Mouse (Mus musculus) B cell, adult 2 months (primary cell): ENCODE measurements around the gene Bub1.

Source experiments
- DNase-seq, 2 experiments: peaks; one replicate each; pipeline ENCODE4 v3.0.0; 2022

Bub1 gene

GRCm38 (mm10) chr2:127831401-127832102 lies at the start of gene Bub1:
Gene Bub1 (minus strand): TSS chr2:127831865.
- peak; percentile 92 for DNase-seq

GRCm38 (mm10) chr2:127881063-127881462 lies 49.4 kb upstream of the Bub1 start:
- no peak for DNase-seq

GRCm38 (mm10) chr2:127864381-127864780 lies 32.7 kb upstream of the Bub1 start:
- DNase-seq: no peak

- no peak for DNase-seq
Measured at GRCm38 (mm10) chr2:127854332-127854991, 22.8 kb upstream of the Bub1 start.

GRCm38 (mm10) chr2:127850371-127850770 lies 18.7 kb upstream of the Bub1 start:
- DNase-seq: no peak

GRCm38 (mm10) chr2:127846571-127846970 lies 14.9 kb upstream of the Bub1 start:
- no peak for DNase-seq

GRCm38 (mm10) chr2:127846008-127846407 lies 14.3 kb upstream of the Bub1 start:
- DNase-seq: no peak

GRCm38 (mm10) chr2:127845346-127845982 lies 13.8 kb upstream of the Bub1 start:
- DNase-seq: peak; percentile 7 to 15

GRCm38 (mm10) chr2:127842421-127842820 lies 10.8 kb upstream of the Bub1 start:
- DNase-seq: no peak

GRCm38 (mm10) chr2:127841402-127841801 lies 9.7 kb upstream of the Bub1 start:
- DNase-seq: no peak

GRCm38 (mm10) chr2:127839425-127839824 lies 7.8 kb upstream of the Bub1 start:
- DNase-seq: no peak

- no peak for DNase-seq
Measured at GRCm38 (mm10) chr2:127838576-127838975, 6.9 kb upstream of the Bub1 start, which contains the start of gene Acoxl. Gene Acoxl (plus strand): TSS chr2:127838876.

- DNase-seq: peak; percentile 22 to 28
Measured at GRCm38 (mm10) chr2:127832833-127833190, 1.1 kb upstream of the Bub1 start.

GRCm38 (mm10) chr2:127832103-127832832 lies 603 bp upstream of the Bub1 start:
- DNase-seq: no peak

GRCm38 (mm10) chr2:127791919-127792603 lies 39.6 kb downstream of the Bub1 start, which contains the start of gene Mtln:
Gene Mtln (minus strand): TSS chr2:127792488.
- peak; percentile 69 to 70 for DNase-seq

- no peak for DNase-seq
Measured at GRCm38 (mm10) chr2:127789651-127790270, 41.9 kb downstream of the Bub1 start.

- DNase-seq: peak in 1 of 2 experiments; percentile 18
Measured at GRCm38 (mm10) chr2:127789138-127789537, 42.5 kb downstream of the Bub1 start.

GRCm38 (mm10) chr2:127788440-127789116 lies 43.1 kb downstream of the Bub1 start, which contains the start of gene Nphp1:
Gene Nphp1 (minus strand): TSS chr2:127788897.
- peak; percentile 89 for DNase-seq

- DNase-seq: no peak
Measured at GRCm38 (mm10) chr2:127787226-127787625, 44.4 kb downstream of the Bub1 start.

- no peak for DNase-seq
Measured at GRCm38 (mm10) chr2:127778451-127778850, 53.2 kb downstream of the Bub1 start.

GRCm38 (mm10) chr2:127775013-127775412 lies 56.7 kb downstream of the Bub1 start:
- DNase-seq: no peak
